Mouse (Mus musculus) cerebellum, adult 2 months (tissue): ENCODE measurements around the gene Haao.

Experiments
- CTCF ChIP-seq: fragments of 200-500 bp; IDR thresholded peaks from 2 replicates; pipeline ENCODE4 v1.5.1; 2011; ENCODE audit warnings: low read depth, mild to moderate bottlenecking, control low read depth, low read length, moderate library complexity, borderline replicate concordance; ENCODE audit not compliant: insufficient read depth
- POLR2A ChIP-seq: fragments of 200-500 bp; IDR thresholded peaks from 2 replicates; pipeline ENCODE4 v1.6.1; 2011; ENCODE audit warnings: low read length, control low read depth, borderline replicate concordance; ENCODE audit not compliant: insufficient read depth

GRCm38 (mm10) chr17:83812200-83812944 lies 35.4 kb downstream of the Haao start:
- TF ChIP-seq POLR2A (no peak), CTCF (no peak)
